12 mouse cellular contexts compared by ENCODE assay signal in the genomic region with DNA sequence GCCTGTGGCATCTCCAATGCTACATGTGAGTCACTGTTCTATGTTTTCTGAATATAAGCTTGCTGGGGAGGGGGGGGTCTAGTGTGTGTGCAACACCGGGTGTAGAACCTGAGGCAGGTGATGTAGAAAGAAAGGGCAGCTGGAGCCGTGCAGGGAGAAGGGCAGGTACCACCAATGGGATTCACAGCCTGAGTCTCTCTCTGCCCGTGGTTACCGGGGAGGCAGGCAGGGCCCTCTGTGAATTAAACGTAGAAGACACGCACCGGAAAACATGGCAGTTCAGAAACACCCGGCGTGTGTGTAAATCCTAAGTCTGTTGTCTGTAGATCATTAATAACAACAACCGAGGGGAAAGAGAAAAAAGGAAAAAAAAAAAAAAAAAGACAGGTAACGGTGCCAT. TPM values are rescaled to one million over a fixed set of nuclear protein-coding genes. Genes with fewer than 3 reads are reported as not detected.
DNase-seq lines count a peak whose midpoint lies in the region; ATAC-seq and TF ChIP-seq lines count a peak whose summit lies in the region.
"Had no signal": no experiment of that assay in that cellular context is flagged by ENCODE, and none has a peak within 500 bp of the region (broad histone marks: within the 10 kb centered on the region; RNA-seq: fewer than 3 reads in every experiment).

No protein-coding gene starts in this region.

- 53% methylated on average over 11 of the region's 11 CpGs for WGBS in kidney, embryonic 15.5 days
- WGBS in limb, embryonic 13.5 days: 57% methylated on average over 11 of the region's 11 CpGs
- WGBS in heart, embryonic 10.5 days: 84% methylated on average over 11 of the region's 11 CpGs

- no peak overlapping the region for H3K27ac ChIP-seq in kidney, embryonic 15.5 days
- peak overlapping the region; percentile 75; the same call in 1 of the 2 replicates for H3K27ac ChIP-seq in cortical plate, adult 2 months (ENCODE audit: insufficient read depth, low read length)
- H3K27ac ChIP-seq in limb, embryonic 13.5 days: no peak overlapping the region
- H3K27ac ChIP-seq in heart, embryonic 10.5 days: no peak overlapping the region

- intact Hi-C loops in gastrocnemius, postnatal 36 days (cut with DNase I): no loop called here

- H3K36me3 ChIP-seq in kidney, embryonic 15.5 days: no peaks in the 10 kb centered on the region
- H3K36me3 ChIP-seq in limb, embryonic 13.5 days: no peaks in the 10 kb centered on the region; the same call in none of the 2 replicates
- no peaks in the 10 kb centered on the region for H3K36me3 ChIP-seq in heart, embryonic 10.5 days

- no peak for TF ChIP-seq POLR2A in cortical plate, adult 2 months (IDR thresholded peaks at IDR 0.05; ENCODE audit: extremely low read depth, insufficient read depth, low read length)

- no peak for DNase-seq in kidney, postnatal 4 days
- peak; percentile 63 for DNase-seq in CD4-positive helper T cell, adult 2 months (ENCODE audit: low read depth, low spot score)
- no peak for DNase-seq in gastrocnemius, postnatal 10 days
- no peak for DNase-seq in heart, embryonic 10.5 days (ENCODE audit: low spot score)
- no peak for DNase-seq in gastrocnemius, postnatal 36 days
- DNase-seq: cerebellum, adult 11-12 months; heart, adult 18-20 months; kidney, adult 18-20 months had no signal

- no peaks in the 10 kb centered on the region for H3K9me3 ChIP-seq in kidney, embryonic 15.5 days (replicated peaks)
- no peaks in the 10 kb centered on the region for H3K9me3 ChIP-seq in limb, embryonic 13.5 days
- no peaks in the 10 kb centered on the region for H3K9me3 ChIP-seq in heart, embryonic 10.5 days

- no peak for ATAC-seq in kidney, embryonic 15.5 days (replicated peaks; ENCODE audit: low FRiP score)
- ATAC-seq in limb, embryonic 13.5 days (ENCODE audit: low FRiP score, low read depth): no peak

- H3K4me1 ChIP-seq in kidney, embryonic 15.5 days: peaks cover 34% of the 10 kb centered on the region
- H3K4me1 ChIP-seq in cortical plate, adult 2 months (ENCODE audit: control insufficient read depth, insufficient read depth, low read length): no peaks in the 10 kb centered on the region; the same call in 1 of the 2 replicates
- H3K4me1 ChIP-seq in limb, embryonic 13.5 days: peaks cover 63% of the 10 kb centered on the region
- H3K4me1 ChIP-seq in heart, embryonic 10.5 days: peaks cover 10% of the 10 kb centered on the region; the same call in 1 of the 2 replicates

- H3K4me3 ChIP-seq in kidney, embryonic 15.5 days (replicated peaks): no peak overlapping the region
- H3K4me3 ChIP-seq in cortical plate, adult 2 months (ENCODE audit: insufficient read depth, low read length): peak overlapping the region; percentile 19; the same call in 1 of the 2 replicates
- H3K4me3 ChIP-seq in limb, embryonic 13.5 days: no peak overlapping the region
- no peak overlapping the region for H3K4me3 ChIP-seq in heart, embryonic 10.5 days

- peaks cover 59% of the 10 kb centered on the region for H3K27me3 ChIP-seq in kidney, embryonic 15.5 days
- H3K27me3 ChIP-seq in limb, embryonic 13.5 days: peaks cover 37% of the 10 kb centered on the region
- peaks cover 66% of the 10 kb centered on the region for H3K27me3 ChIP-seq in heart, embryonic 10.5 days (ENCODE audit: insufficient read depth, poor library complexity, severe bottlenecking)

- peak overlapping the region; percentile 48 for H3K4me2 ChIP-seq in kidney, embryonic 15.5 days
- peak overlapping the region; percentile 57 for H3K4me2 ChIP-seq in limb, embryonic 13.5 days (replicated peaks)
- H3K4me2 ChIP-seq: liver, embryonic 11.5 days had no signal

- H3K9ac ChIP-seq in kidney, embryonic 15.5 days: no peak overlapping the region
- H3K9ac ChIP-seq in limb, embryonic 13.5 days: no peak overlapping the region

- TF ChIP-seq CTCF in cortical plate, adult 2 months (IDR thresholded peaks at IDR 0.05; ENCODE audit: extremely low read depth, insufficient read depth, low read length): no peak

RNA-seq across cellular contexts. Expression of a gene that starts 12.2 kb away (rescaled TPM):
- polyA plus RNA-seq in kidney, embryonic 15.5 days (2015; fragmentation: Nextera tagmentation; extraction: Ambion mirVana): 3.1 and 3.8 TPM in 2 replicates
- 23.9 and 27.2 TPM in 2 replicates for polyA plus RNA-seq in cortical plate, adult 2 months (2012; rRNA removed)
- 12.6 and 14.1 TPM in 2 replicates for polyA plus RNA-seq in limb, embryonic 13.5 days (2015; fragmentation: Nextera tagmentation; extraction: Ambion mirVana)
- total RNA-seq in gastrocnemius, postnatal 10 days (2021): under 1 TPM; 0.21 to 0.27 TPM
- polyA plus RNA-seq in heart, embryonic 10.5 days (2016; fragmentation: Nextera tagmentation; extraction: Ambion mirVana): 3.1 and 3.3 TPM in 2 replicates
- 1 to 10 TPM in 1 of 2 experiments, not detected in 1; 1.3 TPM for total RNA-seq in gastrocnemius, postnatal 36 days (2021)
